Mouse (Mus musculus) thymus, adult 18-20 months (tissue): ENCODE results near the gene Rpl18.

Source experiments
- DNase-seq, 2 experiments: peaks; one replicate each; pipeline ENCODE4 v3.0.0; 2022; ENCODE audit warnings: mixed read lengths in 2 of 2

Rpl18 gene

GRCm38 (mm10) chr7:45739820-45740219 lies 24.6 kb downstream of the Rpl18 start:
- no peak for DNase-seq

GRCm38 (mm10) chr7:45741308-45741707 lies 26.1 kb downstream of the Rpl18 start:
- no peak for DNase-seq

DNA sequence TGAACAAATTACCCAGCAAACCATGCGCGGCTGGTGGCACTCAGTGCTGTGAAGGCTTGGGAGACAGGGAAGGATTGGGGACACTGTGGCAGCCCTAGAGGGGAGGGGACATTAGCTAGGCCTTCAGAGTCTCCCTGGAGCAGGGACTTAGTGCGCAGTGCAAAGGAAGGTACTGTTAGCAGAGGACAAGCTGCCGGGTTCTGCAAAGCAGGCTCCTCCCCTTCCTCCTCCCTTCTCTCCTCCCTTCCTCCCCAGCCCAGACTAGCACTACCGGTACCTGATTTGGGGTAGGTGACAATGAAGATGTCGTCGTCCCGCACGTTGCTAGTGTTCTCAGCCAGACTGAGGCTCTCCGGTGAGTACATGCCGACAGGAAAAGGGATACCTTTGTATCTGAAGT lies 26.5 kb downstream of the Rpl18 start:
- DNase-seq = peak in 1 of 2 experiments; percentile 59

- DNase-seq = no peak
Measured at GRCm38 (mm10) chr7:45742338-45742737, 27.1 kb downstream of the Rpl18 start.

- no peak for DNase-seq
Measured at GRCm38 (mm10) chr7:45744387-45744786, 29.1 kb downstream of the Rpl18 start.

- DNase-seq = no peak
Measured at GRCm38 (mm10) chr7:45746518-45746917, 31.3 kb downstream of the Rpl18 start.

DNA sequence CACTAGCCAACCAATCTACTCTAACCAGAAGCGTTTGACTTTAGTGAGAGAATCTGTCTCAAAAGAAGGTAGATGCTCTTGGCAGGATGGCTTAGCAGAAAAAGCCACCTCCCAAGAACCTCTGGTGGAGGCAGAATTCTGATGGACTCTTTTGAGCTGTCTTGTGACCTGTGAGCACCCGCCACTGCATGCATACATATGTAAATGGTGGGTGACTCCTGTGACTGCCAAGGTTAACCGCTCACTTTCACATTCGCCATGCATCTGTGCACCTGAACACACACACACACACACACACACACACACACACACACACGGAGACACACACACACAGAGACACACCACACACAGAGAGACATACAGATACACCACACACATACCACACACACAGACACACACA lies 32.2 kb downstream of the Rpl18 start:
- no peak for DNase-seq

DNA sequence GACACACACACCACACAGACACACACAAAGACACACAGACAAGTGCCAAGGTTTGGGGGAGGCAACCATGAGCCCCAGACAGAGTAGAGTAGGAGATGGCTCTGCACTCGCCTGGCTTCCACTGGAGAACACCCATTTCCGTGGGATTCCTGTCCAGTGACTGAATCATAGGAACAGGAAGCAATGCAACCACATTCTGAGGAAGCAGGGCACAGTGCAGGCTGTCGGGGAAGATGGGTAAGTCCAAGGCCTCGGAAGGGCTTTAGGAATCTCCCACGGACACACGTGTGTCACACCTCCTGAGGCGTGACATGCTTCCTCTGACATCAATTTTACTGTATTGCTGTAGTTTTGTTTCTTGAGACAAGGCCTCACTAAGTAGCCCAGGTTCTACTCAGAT lies 32.9 kb downstream of the Rpl18 start:
- no peak for DNase-seq

- DNase-seq = no peak
Measured at GRCm38 (mm10) chr7:45749401-45749800, 34.1 kb downstream of the Rpl18 start.

- DNase-seq = no peak
Measured at GRCm38 (mm10) chr7:45750162-45750561, 34.9 kb downstream of the Rpl18 start.

DNA sequence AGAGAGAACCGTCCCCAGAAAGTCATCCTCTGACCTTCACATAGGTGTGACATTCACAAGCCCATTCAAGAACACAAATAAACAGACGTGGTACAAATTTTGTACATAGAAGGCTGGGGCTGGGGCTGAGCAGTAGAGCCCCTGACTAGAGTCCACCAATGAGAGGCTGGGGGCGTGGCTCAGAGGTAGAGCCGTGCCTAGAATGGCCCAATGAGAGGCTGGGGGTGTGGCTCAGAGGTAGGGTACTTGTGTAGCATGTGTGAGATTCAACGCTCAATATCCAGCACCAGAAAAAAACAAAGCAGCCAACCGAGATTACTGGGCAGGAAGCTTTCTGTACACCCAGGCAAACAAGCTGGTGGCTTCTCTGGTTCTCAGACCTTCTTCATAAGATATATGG lies 40.4 kb downstream of the Rpl18 start:
- no peak for DNase-seq

GRCm38 (mm10) chr7:45759400-45759799 lies 44.1 kb downstream of the Rpl18 start:
- peak in 1 of 2 experiments; percentile 21 for DNase-seq

DNA sequence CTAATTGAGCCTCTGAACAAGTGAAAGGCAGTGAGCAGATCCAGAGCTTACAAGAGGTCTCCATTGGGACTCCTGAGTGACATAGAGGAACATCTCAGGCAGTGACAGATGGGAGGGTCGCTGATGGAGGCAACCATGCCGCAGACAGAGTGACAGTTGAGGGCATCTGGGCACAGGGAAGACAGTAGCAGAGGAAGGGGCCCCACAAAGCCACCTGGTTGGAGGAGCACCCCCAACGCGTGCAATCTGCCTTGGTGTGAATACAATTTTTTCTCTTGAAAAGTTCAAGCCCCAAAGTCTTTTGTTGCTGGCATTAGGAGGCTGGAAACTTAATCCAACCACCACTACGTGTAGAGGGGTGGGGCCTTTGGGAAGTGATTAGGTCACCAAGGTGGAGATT lies 44.9 kb downstream of the Rpl18 start:
- no peak for DNase-seq

DNA sequence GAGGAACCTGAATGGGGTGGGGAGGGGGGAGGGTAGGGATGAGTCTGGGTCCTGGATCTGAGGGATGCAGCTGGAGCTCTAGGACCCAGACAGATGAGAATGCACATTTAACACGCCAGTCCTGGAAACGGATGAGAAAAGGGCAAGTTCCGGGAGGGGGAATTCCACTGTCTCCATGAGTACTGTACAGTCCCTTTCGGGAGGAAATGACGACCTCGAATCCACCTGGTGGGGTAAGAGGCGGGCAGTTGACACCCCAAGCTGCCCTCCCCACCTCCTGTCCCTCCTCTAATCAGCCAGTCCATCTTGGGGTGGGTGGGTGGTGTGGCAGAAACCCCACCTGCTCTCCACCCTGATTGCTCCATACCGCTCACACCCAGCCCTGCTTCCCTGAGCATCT lies 50.7 kb downstream of the Rpl18 start:
- DNase-seq = no peak

GRCm38 (mm10) chr7:45766764-45767163 lies 51.5 kb downstream of the Rpl18 start:
- DNase-seq = no peak

GRCm38 (mm10) chr7:45767500-45767899 lies 52.2 kb downstream of the Rpl18 start:
- DNase-seq = no peak
